Mouse (Mus musculus) liver, adult (tissue): ENCODE data around the gene Fam160a2.

Source experiments
- GATA4 ChIP-seq: IDR thresholded peaks from 2 replicates; pipeline ENCODE4 v1.6.1; 2014; ENCODE audit warnings: mild to moderate bottlenecking, low read length; ENCODE audit not compliant: insufficient replicate concordance

The Fam160a2 gene

GRCm38 (mm10) chr7:105399935-105400624 is at the start of gene Fam160a2:
Fam160a2 (minus strand) TSS chr7:105400054.
- peak; percentile 55; the same call in 1 of the 2 replicates for TF ChIP-seq GATA4

GRCm38 (mm10) chr7:105445076-105445475 is 45.2 kb upstream of the Fam160a2 start:
- no peak for TF ChIP-seq GATA4

GRCm38 (mm10) chr7:105441426-105441825 is 41.6 kb upstream of the Fam160a2 start:
- no peak for TF ChIP-seq GATA4

- no peak for TF ChIP-seq GATA4
Measured at GRCm38 (mm10) chr7:105437979-105438772, 38.3 kb upstream of the Fam160a2 start.

GRCm38 (mm10) chr7:105434798-105435197 is 34.9 kb upstream of the Fam160a2 start:
- no peak for TF ChIP-seq GATA4

GRCm38 (mm10) chr7:105433859-105434258 is 34.0 kb upstream of the Fam160a2 start:
- TF ChIP-seq GATA4, result no peak

GRCm38 (mm10) chr7:105432058-105432457 is 32.2 kb upstream of the Fam160a2 start:
- no peak for TF ChIP-seq GATA4

- no peak for TF ChIP-seq GATA4
Measured at GRCm38 (mm10) chr7:105426051-105426450, 26.2 kb upstream of the Fam160a2 start.

GRCm38 (mm10) chr7:105425424-105426043 is 25.7 kb upstream of the Fam160a2 start, which contains the start of gene Cckbr:
Cckbr (plus strand) TSS chr7:105425731.
- no peak for TF ChIP-seq GATA4

- TF ChIP-seq GATA4, result no peak
Measured at GRCm38 (mm10) chr7:105424368-105424767, 24.5 kb upstream of the Fam160a2 start.

- TF ChIP-seq GATA4, result no peak
Measured at GRCm38 (mm10) chr7:105420903-105421302, 21.0 kb upstream of the Fam160a2 start.

GRCm38 (mm10) chr7:105418106-105418505 is 18.3 kb upstream of the Fam160a2 start:
- no peak for TF ChIP-seq GATA4

GRCm38 (mm10) chr7:105416529-105416928 is 16.7 kb upstream of the Fam160a2 start:
- TF ChIP-seq GATA4, result no peak

- no peak for TF ChIP-seq GATA4
Measured at GRCm38 (mm10) chr7:105414385-105414784, 14.5 kb upstream of the Fam160a2 start.

- no peak for TF ChIP-seq GATA4
Measured at GRCm38 (mm10) chr7:105406322-105406721, 6.5 kb upstream of the Fam160a2 start.

- no peak for TF ChIP-seq GATA4
Measured at GRCm38 (mm10) chr7:105404268-105404667, 4.4 kb upstream of the Fam160a2 start, which contains the start of gene Cnga4. Cnga4 (plus strand) TSS chr7:105404568.
